Mouse (Mus musculus) testis, adult 2 months (tissue): ENCODE data around the gene Atxn7. TPM values are rescaled to one million over a fixed set of nuclear protein-coding genes. Genes with fewer than 3 reads are reported as not detected.

ENCODE experiments used
- H3K27ac ChIP-seq: fragments of 200-500 bp; 2 replicates; pipeline ENCODE4 v1.5.1; 2012; ENCODE audit warnings: low read depth, low read length; ENCODE audit not compliant: control insufficient read depth, insufficient read depth
- H3K27me3 ChIP-seq: fragments of 200-500 bp; 2 replicates; pipeline ENCODE4 v1.6.1; 2012; ENCODE audit warnings: mild to moderate bottlenecking, low read length, moderate library complexity; ENCODE audit not compliant: control insufficient read depth, insufficient read depth
- H3K36me3 ChIP-seq: fragments of 200-500 bp; 2 replicates; pipeline ENCODE4 v1.6.1; 2012; ENCODE audit warnings: mild to moderate bottlenecking, low read length; ENCODE audit not compliant: control insufficient read depth, insufficient read depth
- H3K4me1 ChIP-seq: fragments of 200-500 bp; 2 replicates; pipeline ENCODE4 v1.6.1; 2012; ENCODE audit warnings: low read length; ENCODE audit not compliant: control insufficient read depth, insufficient read depth
- H3K4me3 ChIP-seq: fragments of 200-500 bp; 2 replicates; pipeline ENCODE4 v1.5.1; 2012; ENCODE audit warnings: low read depth, mild to moderate bottlenecking, low read length, moderate library complexity, mixed read lengths; ENCODE audit not compliant: control insufficient read depth
- CTCF ChIP-seq: fragments of 200-500 bp; IDR thresholded peaks from 2 replicates; pipeline ENCODE4 v1.5.1; 2012; ENCODE audit warnings: low read depth, mild to moderate bottlenecking, inconsistent platforms, low read length, moderate library complexity; ENCODE audit not compliant: control insufficient read depth, insufficient read depth, insufficient replicate concordance
- POLR2A ChIP-seq: fragments of 200-500 bp; IDR thresholded peaks from 2 replicates; pipeline ENCODE4 v1.6.1; 2012; ENCODE audit warnings: low read depth, mild to moderate bottlenecking, inconsistent platforms, low read length, moderate library complexity; ENCODE audit not compliant: control insufficient read depth
- polyA plus RNA-seq: library from polyadenylated mRNA; depleted of rRNA; stranded (reverse); fragments of >200 nt; gene quantifications from 2 replicates; pipeline ENCODE4 v1.2.3, GENCODE M21; 2012

Atxn7 gene
- polyA plus RNA-seq, 1 experiment: 18.8 TPM

DNA sequence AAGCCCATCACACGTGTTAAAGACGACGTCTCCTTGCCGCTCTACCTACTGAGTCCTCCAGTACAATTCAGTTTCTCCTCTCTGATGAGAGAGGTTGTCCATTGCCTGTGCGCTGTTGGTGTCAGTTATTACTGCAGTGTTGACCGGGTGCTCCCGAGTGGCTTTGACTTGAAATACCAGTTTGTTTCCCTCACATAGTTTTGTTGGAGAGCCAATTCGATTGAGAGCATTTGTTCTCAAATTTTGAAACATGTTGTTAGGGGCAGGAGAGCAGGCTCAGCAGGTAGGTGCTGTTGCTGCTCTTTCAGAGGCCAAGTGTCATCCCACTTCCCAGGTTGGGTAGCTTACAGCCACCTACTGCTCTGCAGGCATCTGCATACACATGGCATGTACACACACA is 122.6 kb downstream of the Atxn7 start:
- H3K4me1 ChIP-seq: no peaks in the 10 kb centered on the region
- no peaks in the 10 kb centered on the region for H3K36me3 ChIP-seq
- no peaks in the 10 kb centered on the region for H3K27me3 ChIP-seq
- H3K27ac ChIP-seq: no peak overlapping the region
- H3K4me3 ChIP-seq: no peak overlapping the region
- TF ChIP-seq CTCF (no peak), POLR2A (no peak)

GRCm38 (mm10) chr14:14086711-14087263 is 125.5 kb downstream of the Atxn7 start:
- Histone ChIP-seq H3K4me1 (no peaks in the 10 kb centered on the region), H3K4me3 (no peak overlapping the region), H3K27ac (no peak overlapping the region), H3K27me3 (no peaks in the 10 kb centered on the region), H3K36me3 (peaks cover 2% of the 10 kb centered on the region)
- TF ChIP-seq CTCF: no peak
- no peak for TF ChIP-seq POLR2A

DNA sequence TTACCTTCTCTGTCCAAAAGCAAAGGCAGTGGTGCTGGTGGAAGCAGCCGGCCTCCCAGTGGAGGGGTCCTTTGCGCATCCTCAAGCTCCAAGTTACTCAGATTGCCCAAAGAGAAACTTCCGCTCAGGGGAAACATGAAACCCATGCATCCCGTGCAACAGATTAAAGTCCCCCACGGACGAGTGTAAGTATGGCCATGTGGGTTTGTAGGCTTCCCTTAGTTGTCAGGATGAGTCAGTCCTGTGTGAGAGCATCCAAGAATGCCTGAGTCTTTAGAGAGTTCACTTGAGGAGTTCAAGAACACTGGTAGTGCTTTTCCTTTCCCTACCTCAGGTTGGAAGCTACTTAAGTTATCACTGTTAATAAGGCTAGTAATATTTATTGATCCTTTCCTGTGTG is 126.1 kb downstream of the Atxn7 start:
- Histone ChIP-seq H3K27ac (no peak overlapping the region), H3K4me1 (no peaks in the 10 kb centered on the region), H3K27me3 (no peaks in the 10 kb centered on the region), H3K4me3 (no peak overlapping the region), H3K36me3 (peaks cover 2% of the 10 kb centered on the region)
- no peak for TF ChIP-seq POLR2A
- TF ChIP-seq CTCF: no peak

DNA sequence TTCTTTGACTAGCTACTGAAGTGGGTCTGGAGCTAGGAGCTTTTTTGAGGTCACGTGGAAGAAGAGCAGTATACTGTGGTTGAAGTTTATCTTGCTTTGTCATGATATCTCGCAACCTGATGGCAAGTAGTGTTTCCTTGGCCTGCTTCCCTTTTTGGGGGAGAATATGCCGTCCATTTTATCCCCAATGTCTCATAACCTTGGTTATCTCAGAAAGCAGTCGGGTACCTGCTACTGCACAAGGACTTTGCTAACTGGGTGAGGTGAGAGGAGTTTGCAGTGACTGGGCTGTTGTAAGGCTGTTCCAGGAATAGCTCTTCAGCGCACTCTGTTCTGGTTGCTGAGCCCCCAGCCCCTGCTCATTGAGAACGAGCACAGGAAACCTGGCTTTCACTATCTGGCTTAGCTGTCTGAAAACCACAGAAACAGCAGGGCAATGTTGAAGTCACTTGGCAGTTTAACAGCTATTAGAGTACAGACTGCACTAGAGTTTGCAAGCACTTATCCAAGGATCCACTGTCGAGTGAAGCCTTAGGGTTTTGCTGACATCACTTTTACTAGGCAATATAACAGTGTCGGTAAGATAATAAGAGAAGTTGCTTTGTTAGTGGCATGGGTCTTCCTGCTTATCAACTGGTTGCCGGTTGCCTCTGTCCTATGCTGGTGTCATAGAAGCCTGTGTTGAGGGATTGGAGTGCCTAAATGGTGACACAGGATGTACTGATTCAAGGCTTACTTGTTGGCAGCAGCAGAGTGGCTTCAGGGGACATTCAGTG is 127.0 kb downstream of the Atxn7 start:
- Histone ChIP-seq H3K27me3 (no peaks in the 10 kb centered on the region), H3K36me3 (peaks cover 2% of the 10 kb centered on the region), H3K4me3 (no peak overlapping the region), H3K27ac (no peak overlapping the region), H3K4me1 (no peaks in the 10 kb centered on the region)
- TF ChIP-seq CTCF: no peak
- no peak for TF ChIP-seq POLR2A

DNA sequence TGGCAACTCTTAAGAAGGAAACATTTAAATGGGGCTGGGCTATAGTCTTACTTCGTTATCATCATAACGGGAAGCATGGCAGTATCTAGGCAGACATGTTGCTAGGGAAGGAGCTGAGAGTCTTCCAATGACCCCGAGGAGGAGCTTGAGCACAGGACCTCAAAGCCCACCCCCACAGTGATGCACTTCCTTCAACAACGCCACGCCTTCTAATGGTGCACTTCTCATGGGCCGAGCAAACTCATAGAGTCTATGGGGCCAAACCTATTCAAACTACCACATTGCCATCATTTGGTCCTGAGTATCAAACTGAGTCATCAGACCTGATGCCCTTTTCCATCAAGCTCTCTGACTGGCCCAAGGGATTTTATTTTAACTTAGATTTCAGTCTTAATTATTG is 129.3 kb downstream of the Atxn7 start:
- Histone ChIP-seq H3K36me3 (peaks cover 2% of the 10 kb centered on the region), H3K27ac (no peak overlapping the region), H3K4me3 (no peak overlapping the region), H3K4me1 (no peaks in the 10 kb centered on the region), H3K27me3 (no peaks in the 10 kb centered on the region)
- TF ChIP-seq CTCF: no peak
- TF ChIP-seq POLR2A: no peak

GRCm38 (mm10) chr14:14098330-14098980 is 137.2 kb downstream of the Atxn7 start:
- no peak overlapping the region for H3K4me3 ChIP-seq
- TF ChIP-seq CTCF (peak; percentile 94; the same call in 1 of the 2 replicates), POLR2A (no peak)
- H3K27ac ChIP-seq: no peak overlapping the region
- H3K4me1 ChIP-seq: no peaks in the 10 kb centered on the region
- no peaks in the 10 kb centered on the region for H3K27me3 ChIP-seq
- H3K36me3 ChIP-seq: peaks cover 10% of the 10 kb centered on the region

GRCm38 (mm10) chr14:14100773-14101280 is 139.6 kb downstream of the Atxn7 start:
- no peak for TF ChIP-seq CTCF
- no peak for TF ChIP-seq POLR2A

GRCm38 (mm10) chr14:14101296-14101695 is 140.1 kb downstream of the Atxn7 start:
- Histone ChIP-seq H3K27ac (no peak overlapping the region), H3K4me3 (no peak overlapping the region), H3K27me3 (no peaks in the 10 kb centered on the region), H3K36me3 (peaks cover 8% of the 10 kb centered on the region), H3K4me1 (no peaks in the 10 kb centered on the region)
- TF ChIP-seq POLR2A: no peak
- no peak for TF ChIP-seq CTCF

More at GRCm38 (mm10) chr14:14100773-14101280, 139.6 kb downstream of the Atxn7 start:
- no peaks in the 10 kb centered on the region for H3K27me3 ChIP-seq
- H3K36me3 ChIP-seq: peaks cover 10% of the 10 kb centered on the region
- H3K4me1 ChIP-seq: no peaks in the 10 kb centered on the region
- H3K27ac ChIP-seq: no peak overlapping the region
- H3K4me3 ChIP-seq: no peak overlapping the region
